Mouse (Mus musculus) kidney, adult 2 months (tissue): ENCODE measurements around the gene Krt87.

Experiments used
- CTCF ChIP-seq: fragments of 200-500 bp; conservative IDR thresholded peaks from 2 replicates; pipeline ENCODE4 v1.5.1; 2011; ENCODE audit warnings: low read depth, mild to moderate bottlenecking, control low read depth, low read length, moderate library complexity, mixed read lengths; ENCODE audit not compliant: insufficient read depth, insufficient read length
- POLR2A ChIP-seq: fragments of 200-500 bp; IDR thresholded peaks from one replicate; pipeline ENCODE4 v1.6.1; 2011; ENCODE audit warnings: low read depth, low read length, control low read depth

DNA sequence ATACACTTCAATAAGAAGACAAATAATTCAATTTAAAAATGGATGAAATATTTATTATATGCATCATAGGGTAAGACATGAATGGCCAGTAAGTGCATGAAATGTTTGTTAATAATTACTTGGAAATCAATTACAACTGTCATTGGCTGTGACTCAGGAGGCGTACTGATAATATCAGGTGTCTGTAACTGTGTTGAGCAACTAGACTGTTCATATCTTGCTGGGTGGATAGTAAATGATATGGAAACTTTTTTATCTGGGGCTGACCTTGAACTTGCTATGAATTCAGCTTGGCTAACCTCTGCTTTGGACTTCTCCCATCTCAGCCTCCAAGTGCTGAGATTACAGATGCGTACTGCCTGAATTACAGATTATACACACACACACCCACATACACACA lies 40.9 kb downstream of the Krt87 start:
- TF ChIP-seq CTCF: no peak
- TF ChIP-seq POLR2A: no peak
